Mouse (Mus musculus): ENCODE results near the gene Klhl4.

Klhl4 gene

DNA sequence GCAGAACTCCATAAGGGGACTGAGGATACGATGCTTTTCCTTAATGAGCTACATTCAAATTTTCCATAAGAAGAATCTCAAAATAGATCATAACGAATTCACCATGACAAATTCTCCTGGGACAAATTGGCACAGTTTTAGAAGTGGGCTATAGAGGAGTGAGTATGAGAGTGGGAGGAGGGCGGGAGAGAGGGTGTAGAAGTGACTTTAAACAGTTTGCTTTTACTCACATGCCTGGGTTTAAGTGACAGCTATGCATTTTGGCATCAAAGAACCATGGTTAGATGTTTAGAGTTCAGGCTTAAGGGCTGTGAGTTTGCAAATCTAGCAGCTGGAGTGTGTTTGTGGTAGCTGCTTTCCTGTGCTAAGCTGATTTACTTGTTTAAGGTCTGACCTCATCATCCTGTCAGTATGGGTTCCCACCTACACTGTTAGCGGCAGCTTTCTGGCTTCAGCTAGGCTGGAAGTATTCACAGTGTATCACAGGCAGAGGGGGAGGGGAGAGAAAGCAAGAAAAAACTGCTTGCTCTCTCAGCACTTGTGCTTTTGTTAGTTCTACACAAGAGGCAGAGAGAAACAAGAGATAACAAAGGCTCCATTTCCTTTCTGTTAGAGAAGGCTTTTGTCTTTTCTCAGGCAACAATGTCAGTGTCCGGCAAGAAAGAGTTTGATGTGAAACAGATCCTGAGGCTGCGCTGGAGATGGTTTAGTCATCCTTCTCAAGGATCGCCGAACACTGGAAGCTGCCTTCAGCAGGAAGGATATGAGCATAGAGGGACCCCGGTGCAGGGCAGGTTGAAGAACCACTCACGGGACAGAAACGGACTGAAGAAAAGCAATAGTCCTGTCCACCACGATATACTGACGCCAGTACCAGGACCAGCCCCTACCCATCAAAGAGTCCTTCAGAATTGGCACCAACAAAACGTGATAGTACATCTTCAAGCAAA is at the start of gene Klhl4:
Gene Klhl4, plus strand, starts transcription at position 552 of the 950 bp plus-strand sequence.
- DNase-seq (ENCODE audit: low read depth, low spot score) = peak; percentile 10

DNA sequence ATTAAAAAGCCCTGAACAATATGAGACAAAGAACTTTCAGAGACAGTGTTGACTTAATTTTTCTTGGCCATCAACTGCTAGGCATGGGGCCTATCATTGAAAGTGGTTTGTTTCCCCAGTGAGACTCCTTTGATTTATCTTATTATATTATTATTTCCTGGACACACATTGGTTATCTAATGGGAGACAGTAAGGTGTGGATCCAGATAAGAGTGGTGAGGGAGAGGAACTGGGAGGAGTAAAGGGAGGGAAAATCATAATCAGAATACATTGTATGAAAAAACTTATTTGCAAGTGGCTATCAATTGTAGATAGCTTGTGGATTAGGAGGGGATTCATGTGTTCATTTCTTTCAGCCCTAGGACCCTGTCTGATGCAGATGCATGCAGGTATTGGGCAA is 10.0 kb downstream of the Klhl4 start:
- DNase-seq (ENCODE audit: low read depth, low spot score) = no peak

DNA sequence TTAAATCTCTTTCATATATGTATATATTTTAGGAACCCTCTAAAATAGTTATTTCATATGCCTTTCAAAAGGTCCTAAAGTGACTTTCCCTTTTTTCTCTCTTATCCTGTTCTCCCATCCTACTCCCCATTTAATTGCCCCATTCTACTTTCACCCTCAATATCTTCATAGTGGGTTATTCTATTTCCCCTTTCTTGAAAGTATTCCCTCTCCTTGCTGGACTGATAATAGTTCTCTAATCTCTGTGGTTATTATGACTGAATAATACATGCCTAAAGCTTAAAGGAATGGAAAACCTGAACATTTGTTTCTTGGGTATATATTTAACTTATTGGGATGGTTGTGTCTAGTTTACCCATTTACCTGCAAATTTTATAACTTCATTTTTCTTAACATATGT is 12.6 kb downstream of the Klhl4 start:
- DNase-seq (ENCODE audit: low read depth, low spot score) = no peak

GRCm38 (mm10) chrX:114558141-114558540 is 84.0 kb downstream of the Klhl4 start:
- no peak for DNase-seq (ENCODE audit: low read depth, low spot score)

DNA sequence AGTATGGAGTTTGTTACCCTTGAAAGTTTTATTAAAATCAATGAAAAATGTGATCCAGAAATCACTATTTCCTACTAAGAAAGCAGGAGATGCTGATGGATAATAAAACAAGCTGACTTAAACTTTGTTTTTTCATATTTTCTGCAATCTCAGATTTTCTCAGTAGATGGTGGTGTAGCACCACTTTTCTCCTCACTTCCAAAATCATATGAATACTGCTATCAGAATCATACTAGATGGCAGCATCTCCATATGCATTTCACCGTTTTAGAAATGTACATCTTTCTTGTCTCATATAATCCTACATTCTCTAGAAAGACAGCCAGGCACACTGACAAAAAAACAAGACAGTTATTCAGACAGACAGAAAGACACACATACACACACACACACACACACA is 108.2 kb downstream of the Klhl4 start:
- DNase-seq (ENCODE audit: low read depth, low spot score) = peak; percentile 3
